Mouse (Mus musculus): ENCODE measurements around the gene Prune1. TPM values are rescaled to one million over a fixed set of nuclear protein-coding genes. Genes with fewer than 3 reads are reported as not detected.

Gene Prune1
- polyA plus RNA-seq, 1 experiment from 2014 or later, result 23.5 TPM

DNA sequence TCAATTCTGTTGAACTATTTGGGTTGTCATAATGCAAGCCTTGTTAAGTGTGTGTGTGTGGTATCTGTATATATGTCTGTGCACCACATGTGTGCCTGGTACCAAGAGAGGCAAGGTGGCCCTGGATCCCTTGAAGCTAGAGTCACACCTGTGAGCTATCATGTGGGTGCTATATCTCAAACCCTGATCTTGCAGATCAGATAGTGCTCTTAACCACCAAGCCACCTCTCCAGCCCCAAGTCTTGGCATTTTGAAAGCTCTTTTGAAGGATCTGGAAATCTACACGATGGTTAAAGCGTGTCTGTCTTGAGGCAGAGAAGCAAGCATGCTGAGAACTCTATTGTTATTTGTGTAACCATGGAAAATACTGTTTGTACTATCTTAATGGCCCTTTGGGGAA is 71.3 kb downstream of the Prune1 start:
- DNase-seq, result no peak
- ATAC-seq (ENCODE audit: insufficient read depth), result no peak
- no peak overlapping the region for H3K4me2 ChIP-seq
- WGBS, result 83% methylated on average over 2 of the region's 2 CpGs
- no peak for TF ChIP-seq CTCF (IDR thresholded peaks at IDR 0.05; ENCODE audit: low read depth)
- H3K9me3 ChIP-seq (ENCODE audit: low read depth, low read length), result no peaks in the 10 kb centered on the region
- H3K27ac ChIP-seq (ENCODE audit: low read depth), result no peak overlapping the region
- H3K4me3 ChIP-seq (ENCODE audit: low read depth, low read length), result no peak overlapping the region
- H3K27me3 ChIP-seq (ENCODE audit: insufficient read depth, low read length), result no peaks in the 10 kb centered on the region
- no peaks in the 10 kb centered on the region for H3K4me1 ChIP-seq (ENCODE audit: insufficient read depth)
- no peak overlapping the region for H3K9ac ChIP-seq
- peaks cover 71% of the 10 kb centered on the region for H3K36me3 ChIP-seq (ENCODE audit: insufficient read depth)

- no peak overlapping the region for H3K27ac ChIP-seq (ENCODE audit: low read depth)
- H3K4me1 ChIP-seq (ENCODE audit: insufficient read depth), result no peaks in the 10 kb centered on the region
- H3K36me3 ChIP-seq (ENCODE audit: insufficient read depth), result peaks cover 79% of the 10 kb centered on the region
- WGBS, result 82% methylated on average over 4 of the region's 4 CpGs
- no peak overlapping the region for H3K4me2 ChIP-seq
- no peak overlapping the region for H3K4me3 ChIP-seq (ENCODE audit: low read depth, low read length)
- H3K27me3 ChIP-seq (ENCODE audit: insufficient read depth, low read length), result no peaks in the 10 kb centered on the region
- no peak overlapping the region for H3K9ac ChIP-seq
- no peak for ATAC-seq (ENCODE audit: insufficient read depth)
- DNase-seq, result no peak
- TF ChIP-seq CTCF (IDR thresholded peaks at IDR 0.05; ENCODE audit: low read depth), result no peak
- no peaks in the 10 kb centered on the region for H3K9me3 ChIP-seq (ENCODE audit: low read depth, low read length)
These were observed 73.6 kb downstream of the Prune1 start for GRCm38 (mm10) chr3:95208286-95208685.

- H3K4me3 ChIP-seq (ENCODE audit: low read depth, low read length), result no peak overlapping the region
These were observed 78.0 kb downstream of the Prune1 start for GRCm38 (mm10) chr3:95203880-95204279.

More at GRCm38 (mm10) chr3:95203880-95204279, 78.0 kb downstream of the Prune1 start:
- Histone ChIP-seq H3K27ac (ENCODE audit: low read depth) (no peak overlapping the region), H3K4me2 (no peak overlapping the region), H3K4me1 (ENCODE audit: insufficient read depth) (no peaks in the 10 kb centered on the region), H3K36me3 (ENCODE audit: insufficient read depth) (peaks cover 89% of the 10 kb centered on the region), H3K27me3 (ENCODE audit: insufficient read depth, low read length) (no peaks in the 10 kb centered on the region), H3K9ac (no peak overlapping the region), H3K9me3 (ENCODE audit: low read depth, low read length) (no peaks in the 10 kb centered on the region)
- DNase-seq (no peak), ATAC-seq (ENCODE audit: insufficient read depth) (no peak)
- WGBS, result 89% methylated on average over 6 of the region's 6 CpGs
- TF ChIP-seq CTCF (IDR thresholded peaks at IDR 0.05; ENCODE audit: low read depth), result no peak

Other genes with a start within 250 kb of the Prune1 start
- gene Psmd4, start 239.5 kb downstream of the Prune1 start, polyA plus RNA-seq (2014; fragmentation: Nextera tagmentation; extraction: Ambion mirVana), result 236 and 250 TPM in 2 replicates
- 12.2 and 13.6 TPM in 2 replicates for gene Pip5k1a, start 175.1 kb downstream of the Prune1 start, polyA plus RNA-seq (2014; fragmentation: Nextera tagmentation; extraction: Ambion mirVana)
- 167 and 170 TPM in 2 replicates for gene Vps72, start 171.1 kb downstream of the Prune1 start, polyA plus RNA-seq (2014; fragmentation: Nextera tagmentation; extraction: Ambion mirVana)
- 1.2 and 1.9 TPM in 2 replicates for gene Tmod4, start 157.6 kb downstream of the Prune1 start, polyA plus RNA-seq (2014; fragmentation: Nextera tagmentation; extraction: Ambion mirVana)
- gene Scnm1, start 148.1 kb downstream of the Prune1 start, polyA plus RNA-seq (2014; fragmentation: Nextera tagmentation; extraction: Ambion mirVana), result 62.7 and 67.9 TPM in 2 replicates
- 8.2 and 9.4 TPM in 2 replicates for gene Lysmd1, start 148.0 kb downstream of the Prune1 start, polyA plus RNA-seq (2014; fragmentation: Nextera tagmentation; extraction: Ambion mirVana)
- 3.2 and 4.2 TPM in 2 replicates for gene Tnfaip8l2, start 139.7 kb downstream of the Prune1 start, polyA plus RNA-seq (2014; fragmentation: Nextera tagmentation; extraction: Ambion mirVana)
- gene Sema6c, start 121.6 kb downstream of the Prune1 start, polyA plus RNA-seq (2014; fragmentation: Nextera tagmentation; extraction: Ambion mirVana), result 3.7 and 5.4 TPM in 2 replicates
- gene Gabpb2, start 64.2 kb downstream of the Prune1 start, polyA plus RNA-seq (2014; fragmentation: Nextera tagmentation; extraction: Ambion mirVana), result 13.4 and 14.4 TPM in 2 replicates
- gene Cdc42se1, start 53.3 kb downstream of the Prune1 start, polyA plus RNA-seq (2014; fragmentation: Nextera tagmentation; extraction: Ambion mirVana), result 127 and 131 TPM in 2 replicates
- 15.1 and 16.1 TPM in 2 replicates for gene Mllt11, start 49.9 kb downstream of the Prune1 start, polyA plus RNA-seq (2014; fragmentation: Nextera tagmentation; extraction: Ambion mirVana)
- 0.39 and 0.67 TPM in 2 replicates for gene Gm128, start 40.5 kb downstream of the Prune1 start, polyA plus RNA-seq (2014; fragmentation: Nextera tagmentation; extraction: Ambion mirVana)
- gene Bnipl, start 30.9 kb downstream of the Prune1 start, polyA plus RNA-seq (2014; fragmentation: Nextera tagmentation; extraction: Ambion mirVana), result 5.0 and 6.1 TPM in 2 replicates
- 36.5 and 40.0 TPM in 2 replicates for gene Mindy1, start 731 bp downstream of the Prune1 start, polyA plus RNA-seq (2014; fragmentation: Nextera tagmentation; extraction: Ambion mirVana)
- gene Anxa9, start 25.1 kb upstream of the Prune1 start, polyA plus RNA-seq (2014; fragmentation: Nextera tagmentation; extraction: Ambion mirVana), result 1.8 and 2.0 TPM in 2 replicates
- 170 and 185 TPM in 2 replicates for gene Cers2, start 32.7 kb upstream of the Prune1 start, polyA plus RNA-seq (2014; fragmentation: Nextera tagmentation; extraction: Ambion mirVana)
- gene Setdb1, start 75.1 kb upstream of the Prune1 start, polyA plus RNA-seq (2014; fragmentation: Nextera tagmentation; extraction: Ambion mirVana), result 50.7 and 52.0 TPM in 2 replicates
- not detected in 2 replicates for gene 4930558C23Rik, start 120.8 kb upstream of the Prune1 start, polyA plus RNA-seq (2014; fragmentation: Nextera tagmentation; extraction: Ambion mirVana)
- gene Arnt, start 152.3 kb upstream of the Prune1 start, polyA plus RNA-seq (2014; fragmentation: Nextera tagmentation; extraction: Ambion mirVana), result 40.1 and 41.0 TPM in 2 replicates
- gene Ctsk, start 217.2 kb upstream of the Prune1 start, polyA plus RNA-seq (2014; fragmentation: Nextera tagmentation; extraction: Ambion mirVana), result 2.6 and 2.8 TPM in 2 replicates
- 20.6 and 24.3 TPM in 2 replicates for gene Ctss, start 244.7 kb upstream of the Prune1 start, polyA plus RNA-seq (2014; fragmentation: Nextera tagmentation; extraction: Ambion mirVana)